Mouse (Mus musculus): ENCODE data around the gene Bcl2l15. TPM values are rescaled to one million over a fixed set of nuclear protein-coding genes. Genes with fewer than 3 reads are reported as not detected.

The Bcl2l15 gene
- 0.15 and 0.37 TPM in 2 replicates for polyA plus RNA-seq (2015; fragmentation: Nextera tagmentation; extraction: Ambion mirVana)

DNA sequence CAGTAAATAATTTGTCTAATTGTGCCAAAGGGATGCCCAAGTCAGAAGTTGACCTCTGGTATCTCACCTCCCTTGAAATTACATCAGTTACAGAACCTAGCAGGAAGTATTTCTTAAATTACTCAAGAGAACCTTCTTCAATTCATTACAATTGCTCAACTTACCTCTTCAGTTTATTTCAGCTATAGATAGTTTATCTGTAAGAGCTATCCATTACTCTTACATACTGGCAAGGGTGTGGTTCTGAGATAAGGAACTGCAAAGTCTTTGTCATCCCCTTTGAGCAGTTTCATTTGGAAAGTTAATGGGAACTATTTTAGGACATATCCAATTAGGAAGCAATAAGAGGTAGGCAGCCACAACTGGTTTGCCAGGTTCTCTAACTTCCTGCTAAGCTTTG is at the start of gene Bcl2l15:
TSS of gene Bcl2l15 (plus strand) at position 176 of the 400 bp plus-strand sequence.

DNA sequence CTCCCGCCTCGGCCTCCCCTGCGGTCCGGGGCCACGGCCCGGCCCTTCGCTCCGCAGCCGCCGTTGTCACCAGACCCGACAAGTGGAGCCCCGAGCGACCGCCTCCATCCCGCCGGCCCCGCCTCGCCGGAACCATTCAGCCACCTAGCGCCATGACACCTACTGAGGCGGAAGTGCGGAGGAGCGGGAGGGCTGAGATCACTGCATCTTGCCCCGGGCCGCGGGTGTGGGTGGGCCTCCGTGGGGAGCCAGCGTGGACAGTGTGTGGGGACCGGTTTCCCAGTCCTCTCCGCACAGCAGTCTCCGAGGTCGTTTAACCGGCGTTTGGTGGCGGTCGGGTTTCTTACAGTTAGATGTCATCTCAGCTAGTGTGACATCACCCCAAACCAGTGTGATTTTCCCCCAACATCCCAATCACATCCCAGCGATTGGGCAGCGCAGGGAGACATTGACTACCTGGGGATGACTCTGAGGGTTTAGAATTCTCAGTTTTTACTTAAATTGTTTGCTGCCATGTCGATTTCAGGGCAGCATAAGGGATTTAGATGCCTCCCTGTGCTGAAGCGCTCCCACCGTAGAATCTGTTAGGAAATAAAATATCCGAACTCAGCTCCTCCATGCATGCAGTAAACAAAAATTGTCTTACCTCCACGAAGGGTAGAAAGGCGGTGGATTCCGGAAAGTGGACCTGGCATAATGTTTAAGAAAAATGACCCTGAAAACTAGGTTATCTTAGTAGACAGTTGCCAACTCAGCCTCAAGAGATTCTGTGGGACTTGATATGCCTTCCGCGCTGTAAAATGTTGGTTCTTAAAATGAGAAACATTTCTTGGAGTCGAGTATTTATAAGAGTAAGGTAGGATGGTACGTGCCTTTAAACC is 40.9 kb upstream of the Bcl2l15 start, which contains the start of gene Hipk1:
TSS of gene Hipk1 (minus strand) at position 334 of the 881 bp plus-strand sequence.

GRCm38 (mm10) chr3:103808891-103809798 is 23.3 kb upstream of the Bcl2l15 start, which contains the start of the genes Dclre1b, Ap4b1 and Gm43064:
Dclre1b (minus strand) TSS chr3:103809444.
Ap4b1 (plus strand) TSS chr3:103809520.
Gm43064 (plus strand) TSS chr3:103809573.

GRCm38 (mm10) chr3:103858881-103859801 is 26.7 kb downstream of the Bcl2l15 start, which contains the start of gene Ptpn22:
Ptpn22 (plus strand) TSS chr3:103859795.

Other genes starting within 250 kb of the Bcl2l15 start
- 0.18 and 0.22 TPM in 2 replicates for gene Atg4a-ps, start 186.5 kb upstream of the Bcl2l15 start, polyA plus RNA-seq (2015; fragmentation: Nextera tagmentation; extraction: Ambion mirVana)
- 18.2 and 20.7 TPM in 2 replicates for gene Olfml3, start 94.6 kb upstream of the Bcl2l15 start, polyA plus RNA-seq (2015; fragmentation: Nextera tagmentation; extraction: Ambion mirVana)
- gene Gm10964, start 93.2 kb upstream of the Bcl2l15 start, polyA plus RNA-seq (2015; fragmentation: Nextera tagmentation; extraction: Ambion mirVana), result not detected in 2 replicates
- gene Hipk1, start 41.0 kb upstream of the Bcl2l15 start, polyA plus RNA-seq (2015; fragmentation: Nextera tagmentation; extraction: Ambion mirVana), result 7.8 and 9.3 TPM in 2 replicates
- gene Dclre1b, start 23.2 kb upstream of the Bcl2l15 start, polyA plus RNA-seq (2015; fragmentation: Nextera tagmentation; extraction: Ambion mirVana), result 19.0 and 21.3 TPM in 2 replicates
- gene Ap4b1, start 23.1 kb upstream of the Bcl2l15 start, polyA plus RNA-seq (2015; fragmentation: Nextera tagmentation; extraction: Ambion mirVana), result 16.9 and 17.9 TPM in 2 replicates
- 0.08 and 0.11 TPM in 2 replicates for gene Gm43064, start 23.0 kb upstream of the Bcl2l15 start, polyA plus RNA-seq (2015; fragmentation: Nextera tagmentation; extraction: Ambion mirVana)
- 0.51 and 0.57 TPM in 2 replicates for gene Ptpn22, start 27.2 kb downstream of the Bcl2l15 start, polyA plus RNA-seq (2015; fragmentation: Nextera tagmentation; extraction: Ambion mirVana)
- gene Rsbn1, start 81.5 kb downstream of the Bcl2l15 start, polyA plus RNA-seq (2015; fragmentation: Nextera tagmentation; extraction: Ambion mirVana), result 15.4 and 15.7 TPM in 2 replicates
- gene Phtf1, start 135.5 kb downstream of the Bcl2l15 start, polyA plus RNA-seq (2015; fragmentation: Nextera tagmentation; extraction: Ambion mirVana), result 21.3 and 23.5 TPM in 2 replicates

All from neural tube, postnatal 0 days (tissue).